Mouse (Mus musculus) forebrain, embryonic 11.5 days (tissue): ENCODE measurements around the gene Commd6. TPM values are rescaled to one million over a fixed set of nuclear protein-coding genes. Genes with fewer than 3 reads are reported as not detected.
"Not testable (repeated sequence)": the region's sequence is repeated elsewhere in the genome, so short reads cannot be mapped to it uniquely, and the experiment has no call there.

ENCODE experiments used
- ATAC-seq: fragments of 200-750 bp; cut with Nextera tagmentation; replicated peaks from 2 replicates; pipeline ENCODE4 v1.8.0; 2017; ENCODE audit warnings: moderate TSS enrichment; ENCODE audit not compliant: low FRiP score
- DNase-seq: peaks from one replicate; pipeline ENCODE4 v3.0.0-alpha.2; 2017; ENCODE audit warnings: low spot score
- H3K27ac ChIP-seq: fragments of 300-500 bp; sonication (generic); 2 replicates; pipeline ENCODE4 v1.5.1; 2014; ENCODE audit warnings: low read depth, low read length
- H3K27me3 ChIP-seq: fragments of 300-500 bp; sonication (generic); 2 replicates; pipeline ENCODE4 v1.6.1; 2014; ENCODE audit warnings: mild to moderate bottlenecking, low read length, mixed read lengths; ENCODE audit not compliant: control insufficient read depth, insufficient read depth
- H3K36me3 ChIP-seq: fragments of 300-500 bp; sonication (generic); 2 replicates; pipeline ENCODE4 v1.6.1; 2014; ENCODE audit warnings: mild to moderate bottlenecking, low read length, moderate library complexity, mixed read lengths; ENCODE audit not compliant: control insufficient read depth, insufficient read depth
- H3K4me1 ChIP-seq: fragments of 300-500 bp; sonication (generic); replicated peaks from 2 replicates; pipeline ENCODE4 v1.6.1; 2014; ENCODE audit warnings: low read length, mixed read lengths; ENCODE audit not compliant: control insufficient read depth, insufficient read depth
- H3K4me2 ChIP-seq: fragments of 300-500 bp; sonication (generic); 2 replicates; pipeline ENCODE4 v1.6.1; 2014; ENCODE audit warnings: low read depth, mild to moderate bottlenecking, low read length, moderate library complexity, mixed read lengths; ENCODE audit not compliant: severe bottlenecking
- H3K4me3 ChIP-seq: fragments of 300-500 bp; sonication (generic); 2 replicates; pipeline ENCODE4 v1.5.1; 2014; ENCODE audit warnings: low read depth, low read length
- H3K9ac ChIP-seq: fragments of 300-500 bp; sonication (generic); 2 replicates; pipeline ENCODE4 v1.6.1; 2014; ENCODE audit warnings: low read length
- H3K9me3 ChIP-seq: fragments of 300-500 bp; sonication (generic); 2 replicates; pipeline ENCODE4 v1.6.1; 2016; ENCODE audit warnings: low read length, mixed read lengths; ENCODE audit not compliant: control insufficient read depth
- WGBS: fragments of 180-500 bp; shearing (Covaris S2); extraction: QIAGEN DNeasy Blood & Tissue Kit; methylation state at CpG from one replicate; pipeline ENCODE4 v1.1.7; 2014; 5-methylcytosine and 5-hydroxymethylcytosine counted together
- polyA plus RNA-seq: library from polyadenylated mRNA; unstranded; fragments of >200 nt; fragmentation: Nextera tagmentation; extraction: Ambion mirVana; gene quantifications from 2 replicates; pipeline ENCODE4 v1.2.1, GENCODE M21; 2014

The Commd6 gene
- polyA plus RNA-seq, 1 experiment from 2014 or later = 113 TPM

GRCm38 (mm10) chr14:101588209-101588991 is 52.1 kb downstream of the Commd6 start:
- H3K4me2 ChIP-seq, H3K27me3 ChIP-seq, H3K36me3 ChIP-seq, H3K4me3 ChIP-seq, H3K27ac ChIP-seq, H3K9ac ChIP-seq, H3K4me1 ChIP-seq, H3K9me3 ChIP-seq, DNase-seq, ATAC-seq: not testable (repeated sequence)
- WGBS = 92% methylated on average over 2 of the region's 4 CpGs

- H3K4me1 ChIP-seq, H3K27me3 ChIP-seq, H3K9me3 ChIP-seq, H3K9ac ChIP-seq, H3K36me3 ChIP-seq, H3K4me2 ChIP-seq, DNase-seq, H3K27ac ChIP-seq, H3K4me3 ChIP-seq, ATAC-seq: not testable (repeated sequence)
- WGBS = 86% methylated on average over 4 of the region's 6 CpGs
Measured at GRCm38 (mm10) chr14:101587366-101588040, 53.0 kb downstream of the Commd6 start.

GRCm38 (mm10) chr14:101586096-101586495 is 54.4 kb downstream of the Commd6 start:
- H3K4me2 ChIP-seq = no peak overlapping the region
- 65% methylated on average over 7 of the region's 7 CpGs for WGBS
- DNase-seq = no peak
- no peaks in the 10 kb centered on the region for H3K4me1 ChIP-seq
- H3K9me3 ChIP-seq = no peaks in the 10 kb centered on the region
- H3K36me3 ChIP-seq = no peaks in the 10 kb centered on the region
- ATAC-seq = no peak
- no peak overlapping the region for H3K9ac ChIP-seq
- H3K27me3 ChIP-seq = no peaks in the 10 kb centered on the region
- no peak overlapping the region for H3K27ac ChIP-seq
- no peak overlapping the region for H3K4me3 ChIP-seq

Other genes starting within 250 kb of the Commd6 start
- 5.5 and 6.8 TPM in 2 replicates for gene Tbc1d4, start 31.5 kb downstream of the Commd6 start, polyA plus RNA-seq
- 172 and 174 TPM in 2 replicates for gene Uchl3, start 13.3 kb upstream of the Commd6 start, polyA plus RNA-seq
- 0.68 and 1.5 TPM in 2 replicates for gene Gm9922, start 89.1 kb upstream of the Commd6 start, polyA plus RNA-seq
- gene Lmo7, start 89.3 kb upstream of the Commd6 start, polyA plus RNA-seq = 1.3 and 1.4 TPM in 2 replicates